Mouse (Mus musculus): ENCODE measurements around the gene Gm17428.
"Not testable (repeated sequence)": the region's sequence is repeated elsewhere in the genome, so short reads cannot be mapped to it uniquely, and the experiment has no call there.

Gm17428 gene

DNA sequence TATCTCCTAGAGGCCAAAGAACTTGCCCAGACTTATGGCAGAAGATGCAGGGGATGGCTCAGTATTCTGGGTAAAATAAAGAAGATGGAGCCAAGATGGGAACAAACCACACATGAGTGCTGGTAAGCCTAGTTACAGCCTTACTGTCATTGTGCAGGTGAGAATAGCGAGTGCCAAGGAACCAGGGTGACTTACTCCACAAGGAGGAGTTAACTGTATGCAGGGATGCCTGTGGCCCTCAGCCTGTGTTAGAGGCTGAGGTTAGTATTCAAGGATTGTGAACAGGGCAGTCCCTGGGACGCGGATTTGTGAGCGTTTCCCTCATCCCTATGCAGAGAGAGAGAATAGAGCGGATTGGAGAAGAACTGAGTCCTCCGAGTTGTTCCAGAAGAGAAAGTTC is 25.1 kb upstream of the Gm17428 start:
- no peak for DNase-seq (ENCODE audit: low spot score in 2 of 2)

DNA sequence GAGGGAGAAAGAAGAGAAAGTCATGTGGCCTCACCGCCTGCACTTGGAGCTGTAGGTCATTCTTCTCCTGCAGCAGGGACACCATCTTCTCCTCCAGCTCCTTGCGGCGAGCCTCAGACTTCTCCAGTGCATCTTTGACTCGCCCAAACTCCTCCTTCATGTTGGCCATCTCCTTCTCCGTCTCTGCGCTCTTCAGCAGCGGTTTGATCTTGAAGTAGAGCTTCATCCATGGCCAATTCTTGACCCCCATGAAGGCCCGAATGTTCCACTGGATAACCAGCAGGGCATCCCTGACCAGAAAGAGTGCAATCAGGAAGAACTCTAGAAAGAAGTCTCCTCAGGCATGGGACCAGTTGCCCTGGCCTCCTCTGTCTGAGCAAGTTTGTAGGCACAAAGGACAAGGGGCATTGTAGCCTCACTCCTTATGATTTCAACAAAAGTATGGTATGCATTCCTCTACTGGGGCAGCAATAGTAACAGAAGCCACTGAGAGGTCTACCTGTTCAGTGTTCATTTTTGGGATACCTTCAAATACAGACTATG is 23.0 kb upstream of the Gm17428 start:
- no peak for DNase-seq (ENCODE audit: low spot score in 2 of 2)

DNA sequence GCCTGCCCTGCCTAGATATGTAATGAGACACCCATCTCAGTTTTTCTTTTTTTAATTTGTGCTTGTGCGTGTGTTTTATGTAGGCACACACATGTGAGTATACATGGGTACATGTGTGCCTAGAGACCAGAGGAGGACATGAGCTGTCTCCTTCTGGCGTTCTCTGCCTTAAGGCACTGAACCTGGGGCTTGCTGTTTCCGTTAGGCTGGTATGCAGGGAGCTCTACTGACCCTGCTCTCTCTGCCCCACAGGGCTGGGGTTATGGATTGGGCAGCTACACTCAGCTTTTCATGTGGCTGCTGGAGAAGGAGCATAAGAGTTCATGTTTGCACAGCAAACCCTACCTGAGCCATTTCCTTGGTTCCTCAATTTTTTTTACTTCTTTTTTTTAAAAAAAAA is 22.3 kb upstream of the Gm17428 start:
- no peak for DNase-seq (ENCODE audit: low spot score in 2 of 2)

DNA sequence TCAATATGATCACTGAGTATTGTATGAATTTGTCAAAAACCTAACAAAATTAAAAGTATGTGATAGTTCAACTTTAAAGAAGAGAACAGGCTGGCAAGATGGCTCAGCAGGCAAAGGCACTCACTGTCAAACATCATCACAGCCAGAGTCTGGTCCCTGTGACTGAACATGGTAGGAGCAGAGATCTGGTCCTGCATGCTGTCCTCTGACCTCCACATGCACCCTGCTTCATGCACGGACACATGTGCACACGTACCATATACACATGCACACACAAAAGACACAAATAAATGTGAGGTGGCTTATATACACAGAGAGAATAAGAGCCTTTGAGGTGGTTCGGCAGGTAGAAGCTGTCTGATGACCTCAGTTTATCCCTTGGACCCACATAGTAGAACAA is 21.3 kb upstream of the Gm17428 start:
- no peak for DNase-seq (ENCODE audit: low spot score in 2 of 2)

DNA sequence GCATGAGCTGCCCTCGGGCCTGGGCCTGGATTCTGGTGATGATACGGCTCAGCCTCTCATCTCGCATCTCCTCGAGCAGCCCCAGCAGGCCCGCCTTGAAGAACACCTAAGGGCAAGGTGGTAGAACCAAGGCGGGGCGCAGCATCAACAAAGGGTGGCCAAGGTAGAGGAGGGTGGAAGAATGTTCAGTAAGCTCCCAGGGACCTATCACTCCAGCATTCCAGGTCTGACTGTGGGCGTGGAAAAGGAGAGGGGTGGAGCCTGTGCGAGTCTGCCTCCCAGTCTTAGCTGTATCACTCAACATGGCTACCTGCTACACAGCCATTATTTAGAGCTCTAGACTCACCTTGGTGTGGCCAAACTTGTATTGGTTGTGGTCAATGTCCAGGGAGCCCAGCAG is 20.2 kb upstream of the Gm17428 start:
- DNase-seq (ENCODE audit: low spot score in 2 of 2) = no peak

DNA sequence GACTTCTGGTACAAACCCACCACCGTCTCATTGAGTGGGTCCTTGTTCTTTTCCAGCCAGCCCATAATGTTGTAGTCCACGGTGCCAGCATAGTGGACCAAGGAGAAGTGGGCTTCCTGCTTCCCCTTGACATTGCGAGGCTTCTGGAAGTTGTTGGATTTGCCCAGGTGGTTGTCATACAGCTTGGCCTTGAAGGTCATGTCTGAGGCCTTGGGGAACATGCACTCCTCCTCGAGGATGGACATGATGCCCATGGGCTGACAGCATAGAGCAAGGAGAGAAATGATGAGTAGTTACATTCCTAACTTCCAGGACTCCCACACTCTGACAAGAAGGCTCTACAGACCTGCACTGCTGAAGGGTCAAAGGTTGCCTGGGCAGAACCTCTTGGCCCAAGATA is 18.2 kb upstream of the Gm17428 start:
- no peak for DNase-seq (ENCODE audit: low spot score in 2 of 2)

DNA sequence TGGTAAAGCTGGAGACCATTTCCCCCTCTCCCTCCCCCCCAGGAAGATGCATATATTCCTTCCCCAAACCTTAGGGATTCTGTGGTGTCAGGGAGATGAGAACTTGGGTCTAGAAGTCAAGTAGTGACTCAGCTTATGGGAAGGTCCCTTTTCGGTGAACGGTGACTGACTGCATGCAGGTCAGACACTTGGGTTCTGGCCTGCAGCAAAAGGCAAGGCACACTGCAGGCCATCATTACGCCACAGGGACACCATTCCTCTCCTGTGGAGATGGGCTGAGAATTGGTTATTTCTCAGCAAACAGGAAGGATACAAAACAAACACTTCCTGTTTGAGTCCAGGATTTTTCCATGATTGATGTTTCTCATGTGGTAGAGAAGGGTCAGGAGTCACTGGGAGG is 17.5 kb upstream of the Gm17428 start:
- no peak for DNase-seq (ENCODE audit: low spot score in 2 of 2)

DNA sequence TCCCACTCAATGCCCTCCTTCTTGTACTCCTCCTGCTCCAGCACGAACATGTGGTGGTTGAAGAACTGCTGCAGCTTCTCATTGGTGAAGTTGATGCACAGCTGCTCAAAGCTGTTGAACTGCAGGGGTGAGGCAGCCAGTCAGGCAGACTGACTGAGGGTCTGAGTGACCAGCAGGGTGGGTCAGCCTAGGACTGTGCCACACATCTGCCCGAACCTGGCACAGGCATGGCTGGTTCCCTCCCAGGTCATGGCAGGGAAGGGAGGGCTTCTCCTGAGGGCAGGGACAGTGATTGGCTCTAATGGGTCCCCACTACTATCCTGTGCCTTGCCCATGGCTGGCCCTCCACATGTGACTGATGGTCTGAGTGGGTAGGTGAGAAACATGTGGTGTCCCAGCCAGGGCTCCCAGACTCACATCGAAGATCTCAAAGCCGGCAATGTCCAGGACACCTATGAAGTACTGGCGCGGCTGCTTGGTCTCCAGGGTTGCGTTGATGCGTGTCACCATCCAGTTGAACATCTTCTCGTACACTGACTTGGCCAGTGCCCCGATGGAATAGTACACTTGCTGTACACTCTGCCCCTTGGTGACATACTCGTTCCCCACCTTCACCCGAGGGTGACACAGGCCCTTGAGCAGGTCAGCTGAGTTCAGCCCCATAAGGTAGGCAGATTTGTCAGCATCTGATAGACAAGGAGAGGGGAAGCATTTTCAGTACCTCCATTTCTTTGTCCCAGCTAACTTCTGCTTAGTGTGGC is 16.7 kb upstream of the Gm17428 start:
- DNase-seq (ENCODE audit: low spot score in 2 of 2) = not testable (repeated sequence)

DNA sequence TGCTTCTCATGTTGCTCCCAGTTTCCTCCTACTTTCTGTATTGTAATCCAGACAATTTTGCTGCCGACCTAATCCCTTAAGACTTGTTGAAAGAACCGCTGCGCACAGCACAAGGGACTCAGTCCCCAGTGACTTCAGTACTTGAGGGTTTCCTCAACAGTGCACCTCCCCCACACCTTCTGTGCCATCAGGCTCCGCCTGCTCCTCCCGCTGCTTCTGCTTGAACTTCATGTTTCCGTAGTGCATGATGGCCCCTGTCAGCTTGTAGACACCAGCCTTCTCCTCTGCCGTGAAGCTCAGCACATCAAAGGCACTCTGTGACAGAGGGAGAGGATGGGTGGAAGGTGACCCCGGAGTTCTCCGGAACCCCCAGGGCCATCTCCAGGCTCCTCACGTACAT is 16.0 kb upstream of the Gm17428 start:
- no peak for DNase-seq (ENCODE audit: low spot score in 2 of 2)

DNA sequence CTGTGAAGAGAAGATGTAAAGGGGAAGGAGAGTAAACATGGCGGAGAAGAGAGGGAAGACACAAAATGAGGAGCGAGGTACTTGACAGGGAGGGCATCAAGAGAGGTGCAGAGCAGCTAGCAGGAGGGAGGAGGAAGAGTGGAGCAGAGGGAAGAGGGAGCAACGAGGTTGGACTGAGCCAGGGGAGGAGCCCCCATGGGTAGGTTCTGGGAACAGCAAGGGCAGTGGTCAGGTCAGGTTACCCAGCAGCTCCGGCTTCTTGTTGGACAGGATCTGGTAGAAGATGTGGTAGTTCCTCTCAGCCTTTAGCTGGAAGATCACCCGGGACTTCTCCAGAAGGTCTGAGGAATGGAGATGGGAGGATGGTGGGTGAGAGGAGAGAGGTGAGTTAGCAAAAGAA is 15.2 kb upstream of the Gm17428 start:
- DNase-seq (ENCODE audit: low spot score in 2 of 2) = no peak

DNA sequence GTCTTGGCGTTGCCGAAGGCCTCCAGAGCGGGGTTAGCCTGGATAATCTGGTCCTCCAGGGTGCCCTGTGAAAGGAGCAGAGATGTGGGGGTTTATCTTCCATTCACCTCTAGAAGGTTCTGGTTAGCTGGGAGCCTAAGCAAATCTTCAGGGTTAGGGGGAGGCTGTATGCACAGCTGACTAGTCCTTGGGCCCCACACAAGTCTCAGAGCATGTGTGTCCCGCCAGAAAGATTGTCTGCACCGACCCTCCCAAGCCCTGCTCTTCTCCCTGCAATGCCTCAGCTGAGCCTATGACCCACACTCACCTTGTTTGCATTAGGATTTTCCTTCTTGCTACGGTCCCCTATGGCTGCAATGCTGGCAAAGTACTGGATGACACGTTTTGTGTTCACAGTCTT is 14.0 kb upstream of the Gm17428 start:
- DNase-seq (ENCODE audit: low spot score in 2 of 2) = no peak

DNA sequence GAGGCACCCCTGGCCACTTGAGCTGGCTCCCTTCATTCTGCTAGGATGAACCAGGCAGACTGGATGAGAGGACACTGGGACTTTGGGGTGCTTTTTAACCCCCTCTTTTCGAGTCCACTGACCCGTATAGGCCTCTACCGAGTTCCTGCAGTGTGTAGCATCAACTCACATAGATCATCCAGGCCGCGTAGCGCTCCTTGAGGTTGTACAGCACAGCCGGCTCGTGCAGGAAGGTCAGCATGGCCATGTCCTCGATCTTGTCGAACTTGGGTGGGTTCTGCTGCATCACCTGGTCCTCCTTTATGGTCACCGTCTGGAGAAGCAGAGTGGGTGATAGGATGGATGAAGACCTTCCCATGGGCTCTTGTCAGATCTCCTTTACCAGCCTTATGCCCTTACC is 13.0 kb upstream of the Gm17428 start:
- no peak for DNase-seq (ENCODE audit: low spot score in 2 of 2)

DNA sequence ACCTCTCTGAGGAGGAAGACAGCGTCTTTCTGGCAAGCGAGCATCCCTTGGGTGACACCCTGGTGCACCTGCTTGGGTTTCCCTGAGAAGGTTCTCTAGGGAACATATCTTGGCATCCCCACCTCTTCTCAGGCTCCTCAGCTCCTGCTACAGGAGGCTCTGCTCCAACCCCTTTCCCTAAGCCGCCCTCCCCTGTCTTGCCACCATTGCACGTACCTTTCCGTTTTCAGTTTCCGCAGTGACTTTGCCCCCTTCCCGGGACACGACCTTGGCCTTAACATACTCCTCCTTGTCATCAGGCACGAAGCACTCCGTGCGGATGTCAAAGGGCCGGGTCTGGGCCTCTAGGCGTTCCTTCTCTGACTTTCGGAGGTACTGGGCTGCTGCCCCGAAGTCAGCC is 11.7 kb upstream of the Gm17428 start:
- no peak for DNase-seq (ENCODE audit: low spot score in 2 of 2)

DNA sequence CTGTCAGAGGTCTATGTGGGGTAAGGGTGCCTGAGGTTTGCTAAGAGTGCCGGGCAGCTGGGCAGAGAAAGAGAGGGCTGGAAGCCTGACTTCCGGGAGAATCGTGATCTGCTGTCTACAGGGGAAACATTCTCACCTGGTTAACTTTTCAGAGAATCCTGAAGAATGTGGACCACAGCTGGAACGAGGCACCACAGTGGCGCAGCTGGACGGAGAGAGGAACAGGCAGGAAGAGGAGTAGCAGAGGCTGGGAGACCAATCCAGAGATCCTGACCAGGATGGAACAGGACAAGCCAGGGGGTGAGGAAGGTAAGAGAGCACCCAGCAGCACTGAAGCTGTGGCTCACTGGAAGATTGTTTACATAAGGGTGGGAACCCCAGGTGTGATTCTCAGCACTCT is 11.1 kb upstream of the Gm17428 start:
- no peak for DNase-seq (ENCODE audit: low spot score in 2 of 2)

DNA sequence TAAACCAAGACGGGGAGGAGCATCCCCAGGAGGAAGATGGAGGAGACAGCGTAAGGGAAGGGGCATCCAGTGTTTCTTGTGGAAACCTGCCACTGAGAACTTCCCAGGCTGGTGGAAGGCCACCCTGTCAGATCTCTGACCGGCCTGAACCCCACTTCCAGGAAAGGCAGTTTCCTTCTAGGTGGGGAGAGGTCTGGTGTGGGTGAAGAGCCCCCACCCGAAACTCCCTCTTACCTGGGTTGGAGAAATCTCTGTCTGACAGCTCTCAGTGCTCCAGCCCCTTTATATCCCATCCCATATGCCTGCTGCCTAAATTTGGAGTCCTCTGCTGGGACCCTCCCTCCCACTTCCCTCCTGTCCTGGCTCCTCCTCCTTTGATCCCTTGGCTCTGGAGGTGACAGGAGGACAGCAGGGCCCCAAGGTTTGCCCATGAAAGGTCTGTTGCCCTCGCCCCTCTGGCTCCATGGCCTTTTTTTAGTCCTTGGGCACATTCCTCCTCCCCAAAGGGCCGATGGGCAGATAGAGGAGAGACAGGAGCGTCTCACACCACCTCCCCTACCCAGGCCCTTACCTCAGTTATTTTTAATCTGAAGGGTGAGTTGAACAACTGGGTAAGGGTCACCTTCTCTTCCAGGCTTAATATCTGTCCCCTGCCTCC is 10.3 kb upstream of the Gm17428 start, which contains the start of gene Myh6:
Gene Myh6 (minus strand): TSS at position 608 of the 658 bp plus-strand sequence.
- DNase-seq (ENCODE audit: low spot score in 2 of 2) = no peak

DNA sequence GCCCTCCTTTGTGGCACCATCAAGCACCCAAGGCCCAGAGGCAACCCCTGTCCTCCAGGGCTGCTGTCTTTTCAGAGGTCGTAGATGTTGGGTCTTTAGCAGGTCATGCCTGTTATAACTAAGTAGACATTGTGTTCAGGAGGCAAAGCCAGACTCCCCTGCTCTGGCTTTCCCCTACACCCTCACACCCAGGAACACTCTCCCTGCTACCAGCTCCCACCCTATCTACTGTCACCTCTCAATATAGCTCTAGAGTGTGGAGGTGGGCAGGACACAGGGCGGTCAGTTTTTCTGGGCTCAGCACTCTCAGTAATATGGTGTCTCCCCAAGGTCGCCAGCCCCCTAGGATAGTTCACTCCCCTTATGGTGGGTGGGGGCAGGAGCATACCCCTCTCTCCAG is 8.9 kb upstream of the Gm17428 start:
- no peak for DNase-seq (ENCODE audit: low spot score in 2 of 2)

DNA sequence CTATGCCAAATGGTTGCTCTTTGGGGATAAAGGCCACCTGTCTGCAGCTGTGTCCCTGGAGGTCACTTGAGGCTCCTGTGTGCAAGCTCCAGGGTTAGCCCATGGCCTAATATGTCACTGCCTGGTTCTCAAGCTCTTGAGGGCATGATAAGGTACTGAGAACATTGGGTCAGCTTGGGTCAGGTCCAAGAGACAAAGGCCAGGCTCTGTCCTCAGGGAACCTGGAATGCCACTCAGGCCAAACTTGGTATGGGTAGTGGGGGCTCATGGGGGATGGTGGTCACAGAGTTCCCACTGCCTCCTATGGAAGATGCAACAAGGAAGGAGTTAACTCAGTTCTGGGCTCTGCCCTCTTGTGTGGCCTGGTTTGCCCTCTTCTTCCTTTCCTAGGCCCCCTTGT is 8.4 kb upstream of the Gm17428 start:
- DNase-seq (ENCODE audit: low spot score in 2 of 2) = no peak

DNA sequence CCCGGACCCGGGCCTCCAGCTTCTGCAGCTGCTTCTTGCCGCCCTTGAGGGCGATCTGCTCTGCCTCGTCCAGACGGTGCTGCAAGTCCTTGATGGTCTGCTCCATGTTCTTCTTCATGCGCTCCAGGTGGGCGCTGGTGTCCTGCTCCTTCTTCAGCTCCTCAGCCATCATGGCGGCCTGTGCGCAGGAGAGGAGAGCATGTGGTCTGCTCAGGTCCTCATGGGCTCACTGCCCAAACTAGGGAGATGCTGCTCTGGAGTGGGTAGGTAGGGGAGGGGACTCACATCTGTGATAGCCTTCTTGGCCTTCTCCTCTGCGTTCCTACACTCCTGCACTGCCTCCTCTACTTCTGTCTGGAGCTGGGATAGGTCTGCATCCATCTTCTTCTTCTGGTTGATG is 3.9 kb upstream of the Gm17428 start:
- DNase-seq (ENCODE audit: low spot score in 2 of 2) = not testable (repeated sequence)

DNA sequence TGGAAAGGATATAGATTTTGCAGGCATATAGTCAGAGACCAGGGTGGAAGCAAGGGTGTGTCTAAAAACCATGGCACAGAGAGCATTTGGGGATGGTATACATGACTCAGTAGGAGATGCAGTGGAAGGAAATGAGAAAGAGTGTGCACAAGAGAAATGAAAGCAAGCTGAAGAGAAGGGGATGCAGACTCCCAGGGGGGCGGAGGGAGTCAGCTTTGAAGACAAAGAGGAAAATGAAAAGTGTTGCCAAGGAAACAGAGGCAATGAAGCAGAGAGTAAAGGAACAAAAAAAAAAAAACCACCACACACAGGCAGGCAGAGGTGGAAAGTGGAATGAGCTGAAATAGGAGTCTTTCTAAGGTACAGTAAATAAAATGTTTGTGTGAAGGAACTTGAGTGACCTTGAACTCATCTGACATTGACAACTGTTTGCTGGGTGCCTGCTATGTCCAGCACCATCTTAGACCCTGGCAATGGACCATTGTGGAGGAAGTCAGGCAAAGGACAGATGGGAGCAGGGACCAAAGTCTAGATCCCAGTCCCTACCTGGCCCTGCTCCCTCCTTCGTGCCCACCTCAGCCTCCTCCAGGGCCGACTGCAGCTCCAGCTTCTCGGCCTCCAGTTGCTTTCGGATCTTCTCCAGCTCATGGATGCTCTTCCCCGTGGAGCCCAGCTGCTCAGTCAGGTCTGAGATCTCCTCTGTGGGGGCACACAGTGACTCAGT is 2.5 kb upstream of the Gm17428 start:
- DNase-seq (ENCODE audit: low spot score in 2 of 2) = no peak

DNA sequence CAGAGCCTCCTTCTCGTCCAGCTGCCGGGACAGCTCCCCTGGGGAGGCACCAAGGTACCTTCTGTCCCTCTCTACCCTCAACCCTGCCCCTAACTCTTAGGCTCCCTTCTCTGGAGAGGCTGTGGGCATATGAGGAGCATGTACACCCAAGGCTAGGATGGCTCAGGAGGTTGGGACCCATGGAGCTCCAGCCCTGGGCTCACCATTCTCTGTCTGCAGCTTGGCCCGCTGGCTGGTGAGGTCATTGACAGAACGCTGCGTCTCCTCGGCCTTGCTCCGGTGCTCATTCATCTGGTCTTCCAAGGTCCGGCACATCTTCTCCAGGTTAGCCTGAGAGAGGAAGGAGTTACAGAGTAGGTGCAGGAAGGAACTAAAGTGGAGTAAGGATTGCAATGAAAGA is 1.9 kb downstream of the Gm17428 start:
- no peak for DNase-seq (ENCODE audit: low spot score in 2 of 2)

DNA sequence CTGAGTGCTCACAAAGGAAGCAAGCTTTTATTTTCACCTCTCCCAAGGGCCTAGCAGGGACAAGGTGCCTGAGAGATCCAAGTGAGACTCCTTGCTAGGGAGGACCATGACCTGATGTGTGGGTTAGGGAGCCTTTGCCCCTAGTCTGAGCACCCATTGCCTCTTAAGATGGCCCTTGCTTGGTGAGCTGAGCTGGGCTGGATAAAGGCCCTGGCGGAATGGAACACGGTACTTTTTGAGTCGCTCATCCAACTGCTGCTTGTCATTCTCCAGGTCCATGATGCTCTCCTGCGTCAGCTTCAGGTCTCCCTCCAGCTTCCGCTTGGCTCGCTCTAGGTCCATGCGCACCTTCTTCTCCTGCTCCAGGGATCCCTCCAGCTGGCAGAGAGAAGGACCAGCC is 5.2 kb downstream of the Gm17428 start:
- DNase-seq (ENCODE audit: low spot score in 2 of 2) = no peak

DNA sequence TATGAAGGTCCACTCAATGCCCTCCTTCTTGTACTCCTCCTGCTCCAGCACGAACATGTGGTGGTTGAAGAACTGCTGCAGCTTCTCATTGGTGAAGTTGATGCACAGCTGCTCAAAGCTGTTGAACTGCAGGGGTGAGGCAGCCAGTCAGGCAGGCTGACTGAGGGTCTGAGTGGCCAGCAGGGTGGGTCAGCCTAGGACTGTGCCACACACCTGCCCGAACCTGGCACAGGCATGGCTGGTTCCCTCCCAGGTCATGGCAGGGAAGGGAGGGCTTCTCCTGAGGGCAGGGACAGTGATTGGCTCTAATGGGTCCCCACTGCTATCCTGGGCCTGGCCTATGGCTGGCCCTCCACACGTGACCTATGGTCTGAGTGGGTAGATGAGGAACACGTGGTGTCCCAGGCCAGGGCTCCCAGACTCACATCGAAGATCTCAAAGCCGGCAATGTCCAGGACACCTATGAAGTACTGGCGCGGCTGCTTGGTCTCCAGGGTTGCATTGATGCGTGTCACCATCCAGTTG is 11.7 kb downstream of the Gm17428 start:
- not testable (repeated sequence) for DNase-seq (ENCODE audit: low spot score in 2 of 2)
